Mouse (Mus musculus) lung, adult 2 months (tissue): ENCODE data around the gene Cish.

Experiments
- CTCF ChIP-seq: fragments of 200-500 bp; IDR thresholded peaks from 2 replicates; pipeline ENCODE4 v1.5.1; 2011; ENCODE audit warnings: mild to moderate bottlenecking, low read length, control low read depth; ENCODE audit not compliant: insufficient read depth
- POLR2A ChIP-seq: fragments of 200-500 bp; IDR thresholded peaks from 2 replicates; pipeline ENCODE4 v1.6.1; 2011; ENCODE audit warnings: low read depth, mild to moderate bottlenecking, control low read depth, low read length, borderline replicate concordance; ENCODE audit errors: extremely low read depth

DNA sequence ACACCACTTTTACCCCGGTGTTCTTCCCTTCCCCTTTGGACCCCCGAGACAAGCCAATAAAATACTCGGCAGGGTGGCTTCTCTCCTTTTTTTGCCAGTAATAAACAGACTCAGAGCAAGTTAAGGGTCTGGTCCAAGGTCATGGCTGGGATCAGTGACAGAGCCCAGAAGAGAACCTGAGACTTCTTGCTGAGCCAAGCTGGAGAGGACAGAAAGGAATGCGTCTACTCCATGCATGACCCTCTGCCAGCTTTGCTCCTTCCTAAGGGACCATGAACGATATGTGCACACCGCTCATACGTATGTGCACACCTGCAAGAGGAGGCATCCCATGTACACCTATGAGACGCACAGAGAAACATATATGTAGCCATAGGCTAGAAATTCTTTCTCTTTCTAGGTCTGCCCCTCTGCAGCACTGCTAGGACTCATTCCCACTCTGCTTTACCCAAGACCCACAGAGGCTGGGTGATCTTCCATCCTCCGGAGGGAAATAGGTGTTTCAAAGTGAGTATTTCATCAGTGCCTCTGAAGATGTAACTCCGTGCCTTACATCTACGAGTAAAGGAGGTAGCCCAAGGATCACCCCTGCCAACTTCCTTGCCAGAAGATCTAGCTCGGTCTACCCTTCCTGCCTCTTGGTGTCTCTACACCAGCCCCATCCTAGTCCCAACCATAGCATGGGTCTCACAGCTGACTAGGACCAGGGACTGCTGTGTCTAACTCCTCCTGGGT is 45.3 kb downstream of the Cish start:
- TF ChIP-seq CTCF (no peak), POLR2A (no peak)
